Mouse (Mus musculus) E14TG2a.4 (cell line): Measurements from ENCODE around the gene Chpf2.

Experiments
- H3K27me3 ChIP-seq: 2 replicates; pipeline ENCODE4 v1.6.1; 2014; ENCODE audit warnings: low read length, control low read depth; ENCODE audit not compliant: insufficient read depth
- H3K36me3 ChIP-seq: 2 replicates; pipeline ENCODE4 v1.6.1; 2014; ENCODE audit warnings: low read length, control low read depth; ENCODE audit not compliant: insufficient read depth
- H3K4me1 ChIP-seq: replicated peaks from 2 replicates; pipeline ENCODE4 v1.6.1; 2014; ENCODE audit warnings: low read depth, low read length, control low read depth
- H3K4me3 ChIP-seq: replicated peaks from 2 replicates; pipeline ENCODE4 v1.5.1; 2014; ENCODE audit warnings: mild to moderate bottlenecking, low read length
- H3K9me3 ChIP-seq: 2 replicates; pipeline ENCODE4 v1.6.1; 2014; ENCODE audit warnings: low read length, control low read depth
- CTCF ChIP-seq: conservative IDR thresholded peaks from 2 replicates; pipeline ENCODE4 v1.5.1; 2014; ENCODE audit warnings: low read length
- NANOG ChIP-seq: IDR thresholded peaks from 2 replicates; pipeline ENCODE4 v1.6.1; 2014; ENCODE audit warnings: borderline replicate concordance, low read length, mixed read lengths
- POU5F1 ChIP-seq: IDR thresholded peaks from 2 replicates; pipeline ENCODE4 v1.6.1; 2014; ENCODE audit warnings: low read length, borderline replicate concordance

Gene Chpf2

DNA sequence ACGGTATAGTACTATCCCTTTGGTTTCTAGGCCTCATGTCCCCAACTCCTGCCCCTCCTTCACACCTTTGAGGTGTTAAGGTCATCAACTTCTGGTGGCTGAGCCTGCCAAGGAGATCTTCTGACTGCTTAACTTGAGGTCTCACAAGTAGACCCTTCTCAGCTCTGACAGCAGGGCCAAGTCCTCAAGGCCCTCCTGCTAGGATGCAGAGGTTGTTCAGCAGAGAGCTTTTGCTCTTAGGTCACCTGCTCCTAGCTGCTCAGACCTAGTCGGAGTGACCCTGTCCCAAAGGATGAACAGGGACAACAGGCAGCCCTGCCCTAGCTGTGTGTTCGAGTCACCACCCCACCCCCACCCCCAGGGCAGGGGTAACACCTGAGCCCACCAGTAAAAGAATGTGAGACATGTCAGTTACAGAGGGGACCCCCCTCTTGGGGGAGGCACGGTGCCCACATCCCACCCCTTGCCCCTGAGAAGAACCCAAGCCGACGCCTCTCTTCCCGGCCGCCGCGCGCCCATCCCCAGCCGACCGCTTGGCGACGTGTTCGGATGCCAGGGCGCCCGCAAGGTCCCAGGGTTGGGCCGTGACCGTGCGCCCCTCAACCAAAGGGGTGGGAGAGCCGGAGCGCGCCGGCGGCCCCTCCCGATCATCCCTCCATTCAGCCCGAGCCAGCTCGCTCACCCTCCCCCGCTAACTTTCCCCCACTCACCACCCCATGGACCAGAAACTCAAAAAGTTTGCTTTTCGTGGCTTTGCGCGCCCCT is 14.7 kb downstream of the Chpf2 start:
- no peaks in the 10 kb centered on the region for H3K9me3 ChIP-seq
- TF ChIP-seq POU5F1 (no peak), NANOG (no peak), CTCF (no peak)
- peak overlapping the region; percentile 79 for H3K4me3 ChIP-seq
- peaks cover 80% of the 10 kb centered on the region for H3K4me1 ChIP-seq
- peaks cover 78% of the 10 kb centered on the region for H3K27me3 ChIP-seq
- H3K36me3 ChIP-seq = no peaks in the 10 kb centered on the region

- H3K36me3 ChIP-seq = no peaks in the 10 kb centered on the region
- H3K27me3 ChIP-seq = peaks cover 86% of the 10 kb centered on the region
- H3K4me1 ChIP-seq = peaks cover 79% of the 10 kb centered on the region
- TF ChIP-seq CTCF (no peak), NANOG (no peak), POU5F1 (no peak)
- no peaks in the 10 kb centered on the region for H3K9me3 ChIP-seq
- peak overlapping the region; percentile 79 for H3K4me3 ChIP-seq
These were observed 15.6 kb downstream of the Chpf2 start for GRCm38 (mm10) chr5:24601911-24602750.

DNA sequence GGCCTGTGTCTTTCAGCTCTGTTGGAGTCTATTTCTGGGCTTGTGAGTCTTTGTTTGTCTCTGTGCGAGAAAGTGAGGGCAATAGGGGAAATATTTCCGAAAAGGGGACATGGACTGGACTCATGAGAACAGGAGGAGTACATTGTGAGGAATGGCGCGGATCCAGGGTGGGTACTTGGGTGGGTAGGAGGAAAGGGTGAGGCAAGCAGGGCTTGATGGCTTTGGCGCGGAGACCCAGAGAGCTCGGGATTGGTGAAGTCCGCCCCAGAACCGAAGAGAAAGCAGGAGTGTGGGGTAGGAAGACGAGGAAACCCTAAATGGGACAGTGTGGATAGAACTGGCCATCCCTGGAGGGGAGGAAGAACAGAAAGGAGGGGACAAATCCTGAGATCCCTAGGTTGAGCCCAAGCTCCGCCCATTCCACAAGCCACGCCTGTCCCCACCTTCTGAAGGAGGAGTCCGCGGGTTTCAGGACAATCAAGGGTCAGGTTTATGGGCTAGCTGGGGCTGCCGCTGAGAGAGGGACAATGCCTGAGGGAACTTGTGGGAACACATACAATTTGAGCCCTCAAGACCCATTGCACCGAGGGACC is 16.3 kb downstream of the Chpf2 start:
- Histone ChIP-seq H3K36me3 (no peaks in the 10 kb centered on the region), H3K4me3 (peak overlapping the region; percentile 79), H3K4me1 (peaks cover 75% of the 10 kb centered on the region), H3K9me3 (no peaks in the 10 kb centered on the region), H3K27me3 (peaks cover 92% of the 10 kb centered on the region)
- TF ChIP-seq POU5F1 (no peak), CTCF (no peak), NANOG (no peak)

- Histone ChIP-seq H3K4me1 (peaks cover 69% of the 10 kb centered on the region), H3K36me3 (no peaks in the 10 kb centered on the region), H3K4me3 (0 out of 2 replicates have a peak overlapping the region, but pooled peaks have one; percentile 79), H3K27me3 (peaks cover 90% of the 10 kb centered on the region), H3K9me3 (no peaks in the 10 kb centered on the region)
- no peak for TF ChIP-seq CTCF
- no peak for TF ChIP-seq NANOG
These were observed 17.0 kb downstream of the Chpf2 start for GRCm38 (mm10) chr5:24603431-24604010.

DNA sequence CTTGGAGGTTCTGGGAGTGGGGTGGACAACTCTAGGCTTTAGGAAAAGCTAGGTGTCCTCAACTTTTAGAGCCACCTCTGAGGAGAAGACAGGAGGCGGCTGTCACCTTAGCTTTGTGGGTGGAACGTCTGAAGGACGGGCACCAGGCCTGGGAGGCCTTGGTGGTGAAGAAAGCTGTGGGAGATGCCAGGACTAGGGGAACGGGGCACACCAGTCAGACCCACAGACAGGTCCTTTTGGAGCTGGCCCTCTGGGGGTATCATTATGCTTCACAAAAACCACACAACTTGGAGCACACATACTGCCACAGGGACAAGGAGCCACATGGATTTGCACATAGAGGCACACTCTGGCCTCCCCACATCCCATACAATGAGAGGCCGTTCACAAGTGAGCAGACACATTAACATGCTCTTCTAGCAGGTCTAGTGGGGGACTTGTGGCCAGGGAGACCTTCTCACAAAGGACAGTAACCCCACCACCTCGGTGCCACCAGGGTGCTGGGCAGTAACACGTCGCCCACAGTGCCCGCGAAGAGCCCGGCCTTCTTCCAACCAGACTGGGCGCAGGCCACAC is 17.6 kb downstream of the Chpf2 start:
- Histone ChIP-seq H3K36me3 (no peaks in the 10 kb centered on the region), H3K4me3 (peak overlapping the region; percentile 76), H3K27me3 (peaks cover 89% of the 10 kb centered on the region), H3K4me1 (peaks cover 66% of the 10 kb centered on the region), H3K9me3 (no peaks in the 10 kb centered on the region)
- TF ChIP-seq NANOG (no peak), CTCF (no peak), POU5F1 (no peak)

- TF ChIP-seq NANOG (no peak), CTCF (no peak), POU5F1 (no peak)
These were observed 18.1 kb downstream of the Chpf2 start for GRCm38 (mm10) chr5:24604656-24605100.

GRCm38 (mm10) chr5:24605321-24605979 is 18.9 kb downstream of the Chpf2 start:
- H3K4me3 ChIP-seq = peak overlapping the region; percentile 76
- H3K36me3 ChIP-seq = no peaks in the 10 kb centered on the region
- H3K4me1 ChIP-seq = peaks cover 55% of the 10 kb centered on the region
- TF ChIP-seq NANOG (no peak), CTCF (no peak), POU5F1 (no peak)
- peaks cover 78% of the 10 kb centered on the region for H3K27me3 ChIP-seq
- H3K9me3 ChIP-seq = no peaks in the 10 kb centered on the region

More at GRCm38 (mm10) chr5:24604656-24605100, 18.1 kb downstream of the Chpf2 start:
- H3K4me3 ChIP-seq = peak overlapping the region; percentile 76
- peaks cover 60% of the 10 kb centered on the region for H3K4me1 ChIP-seq
- no peaks in the 10 kb centered on the region for H3K9me3 ChIP-seq
- no peaks in the 10 kb centered on the region for H3K36me3 ChIP-seq
- peaks cover 84% of the 10 kb centered on the region for H3K27me3 ChIP-seq
